Mouse (Mus musculus) layer of hippocampus, adult 8-10 months (tissue): ENCODE measurements at regions not wholly inside any gene's neighbourhood (a gene's known extent, or its start where the extent isn't known, plus 50 kb on each side); places are given as distances from the start of the nearest gene placed in this dataset.

Experiments
- DNase-seq, 2 experiments: peaks; one replicate each; pipeline ENCODE4 v3.0.0; 2022; ENCODE audit warnings: low spot score in 2 of 2

GRCm38 (mm10) chr8:24287861-24288260, 437.8 kb downstream of the Adam3 start:
- DNase-seq, result no peak

GRCm38 (mm10) chr8:24284966-24285365, 440.7 kb downstream of the Adam3 start:
- DNase-seq, result no peak

DNA sequence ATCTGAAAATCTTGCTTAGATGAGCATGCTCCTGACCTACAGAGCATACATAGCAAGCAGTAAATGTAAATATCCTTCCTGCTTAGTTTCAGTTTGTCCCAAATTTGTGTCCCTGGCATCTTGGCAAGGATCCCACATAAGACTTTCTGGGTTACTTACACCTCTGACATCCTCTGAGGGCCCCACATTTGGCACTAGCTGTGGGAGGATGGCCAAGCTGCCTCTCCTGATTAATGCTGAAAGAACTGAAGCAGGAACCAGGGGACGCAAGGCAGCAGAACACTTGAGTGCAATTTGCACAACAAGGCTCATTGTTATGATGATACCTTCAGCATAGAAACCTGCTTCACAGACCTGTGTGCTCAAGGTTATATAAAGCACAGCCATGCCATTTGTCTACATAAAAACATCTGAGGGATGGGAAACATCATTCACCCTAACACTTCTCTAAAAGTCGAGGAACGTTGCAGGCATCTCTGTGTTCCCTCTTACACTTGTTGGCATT, 441.7 kb downstream of the Adam3 start:
- no peak for DNase-seq

DNA sequence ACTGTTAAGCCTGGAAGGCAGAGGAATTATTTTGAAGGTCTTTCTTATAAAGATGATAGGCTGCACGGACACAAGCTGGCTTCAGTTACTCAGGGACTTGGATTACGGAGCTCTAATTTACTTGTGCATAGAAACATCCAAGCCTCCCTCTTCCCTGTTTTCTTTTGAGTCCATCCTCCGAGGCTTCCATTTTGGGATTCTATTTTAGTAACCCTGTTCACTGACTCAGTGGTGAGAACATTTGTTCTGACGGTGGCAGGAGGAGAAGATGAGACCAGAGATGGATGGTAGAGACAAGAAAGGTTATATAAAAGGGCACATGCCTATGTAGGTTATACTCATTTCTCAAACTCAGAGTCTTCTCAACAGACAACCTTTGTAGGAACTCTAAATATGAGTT, 445.4 kb downstream of the Adam3 start:
- DNase-seq, result no peak

DNA sequence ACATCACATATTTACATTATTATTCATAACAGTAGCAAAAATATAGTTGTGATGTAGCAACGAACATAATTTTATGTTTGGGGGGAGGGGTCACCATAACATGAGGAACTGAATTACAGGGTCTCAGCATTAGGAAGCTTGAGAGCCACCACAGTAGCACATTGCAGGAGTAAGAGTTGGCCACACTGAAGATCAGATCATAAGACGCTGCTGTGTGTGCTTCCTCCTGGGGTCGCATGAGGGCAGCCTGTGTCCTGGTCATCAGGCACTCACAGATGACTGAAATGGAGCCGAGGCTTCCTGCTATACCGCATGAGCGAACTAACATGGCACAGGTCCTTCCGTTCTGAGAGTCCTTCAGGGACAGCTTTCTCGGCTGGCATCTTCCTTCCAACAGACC, 447.3 kb downstream of the Adam3 start:
- no peak for DNase-seq

- DNase-seq, result no peak
Measured at GRCm38 (mm10) chr8:24261359-24261758, 464.3 kb downstream of the Adam3 start.

- DNase-seq, result no peak
Measured at GRCm38 (mm10) chr8:24258622-24259021, 467.0 kb downstream of the Adam3 start.

DNA sequence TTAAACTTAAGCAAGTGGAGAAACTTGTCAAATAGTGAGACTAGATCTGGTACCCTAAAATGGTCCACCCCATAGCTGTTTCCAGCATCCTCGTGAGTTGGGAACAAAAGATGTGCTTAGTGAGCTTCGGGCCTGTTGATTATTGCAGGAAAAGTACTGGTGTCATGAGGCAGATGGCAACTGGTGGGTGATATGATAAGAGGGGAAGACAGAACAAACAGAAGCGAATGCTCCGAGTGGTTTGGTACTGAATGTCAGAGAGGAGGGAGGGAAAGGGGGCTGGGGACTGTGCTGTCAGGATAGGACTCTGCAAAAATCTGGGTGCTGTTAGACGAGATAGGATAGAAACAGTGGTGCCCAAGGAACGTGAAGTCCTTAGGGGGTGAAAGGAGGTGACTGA, 483.4 kb downstream of the Adam3 start:
- DNase-seq, result peak; percentile 49 to 70

DNA sequence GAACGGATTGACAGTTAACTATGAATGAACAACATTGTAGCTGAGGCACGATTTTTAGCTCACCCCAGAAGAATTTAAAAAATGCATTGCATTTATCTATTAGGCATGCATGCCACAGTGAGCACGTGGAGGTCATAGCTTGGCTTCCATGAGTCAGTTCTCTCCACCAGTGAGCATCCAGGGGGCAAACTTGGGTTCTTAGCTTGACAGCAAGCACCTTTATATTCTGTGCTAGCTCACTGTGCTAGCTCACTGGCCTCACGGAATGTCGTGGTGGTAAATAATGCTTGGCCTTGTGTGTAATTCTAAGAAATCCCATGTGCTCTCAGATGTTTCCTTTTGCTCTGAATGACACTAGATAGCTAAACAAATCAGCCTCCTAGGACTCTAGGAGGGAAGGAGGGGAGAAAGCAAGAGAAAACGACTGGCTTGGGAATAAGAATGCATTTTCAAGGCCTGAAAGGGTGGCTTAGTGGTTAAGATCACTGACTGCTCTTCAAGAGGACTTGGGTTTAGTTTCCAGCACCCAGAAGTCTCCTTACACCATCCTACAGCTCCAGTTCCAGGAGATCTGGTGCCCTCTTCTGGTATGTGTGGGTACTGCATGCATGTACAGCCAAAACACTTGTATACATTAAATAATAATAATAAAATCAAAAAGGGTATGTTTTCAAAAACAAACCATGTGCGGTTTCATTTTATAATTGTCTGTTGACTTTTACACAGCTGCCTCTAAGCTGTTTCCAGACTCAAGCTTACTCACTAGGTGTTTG, 485.3 kb downstream of the Adam3 start:
- DNase-seq, result no peak

DNA sequence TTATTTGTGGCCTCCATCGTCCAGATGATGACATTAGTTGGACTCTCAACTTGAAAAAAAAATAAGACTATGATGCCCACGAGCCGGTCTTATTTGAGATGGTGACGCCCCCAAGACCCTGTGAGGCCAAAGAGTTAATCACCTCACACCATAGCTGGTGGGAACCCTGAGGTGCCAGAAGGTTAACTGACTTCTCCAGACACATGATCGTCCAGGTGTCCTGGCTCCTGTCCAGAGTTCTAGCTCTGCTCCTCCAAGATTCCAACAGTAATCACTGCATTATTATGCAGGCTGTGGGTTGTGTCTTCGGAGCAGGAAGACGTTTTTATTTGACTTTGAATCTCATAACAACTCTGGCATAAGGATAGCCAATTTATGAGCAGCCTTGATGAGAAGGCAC, 490.7 kb downstream of the Adam3 start:
- DNase-seq, result no peak

DNA sequence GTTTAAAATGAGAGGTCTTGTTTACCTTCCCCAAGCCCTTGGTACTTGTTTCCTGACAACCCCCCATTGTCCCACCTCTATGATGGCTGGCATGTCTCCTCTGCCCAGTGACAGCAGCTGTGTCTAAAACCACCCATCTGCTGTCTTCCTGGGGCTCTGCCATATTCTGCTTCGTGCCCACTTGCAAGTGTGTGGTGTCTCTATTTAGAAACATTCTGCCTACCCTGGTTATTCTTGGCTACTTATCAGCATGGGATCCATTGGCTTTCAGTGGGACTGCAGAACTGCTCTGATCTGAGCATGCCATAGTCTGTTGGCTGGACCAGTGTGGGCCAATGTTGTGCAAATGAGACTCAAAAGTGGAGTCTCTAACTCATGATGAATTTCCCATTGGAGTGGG, 497.5 kb downstream of the Adam3 start:
- peak; percentile 78 to 80 for DNase-seq

DNA sequence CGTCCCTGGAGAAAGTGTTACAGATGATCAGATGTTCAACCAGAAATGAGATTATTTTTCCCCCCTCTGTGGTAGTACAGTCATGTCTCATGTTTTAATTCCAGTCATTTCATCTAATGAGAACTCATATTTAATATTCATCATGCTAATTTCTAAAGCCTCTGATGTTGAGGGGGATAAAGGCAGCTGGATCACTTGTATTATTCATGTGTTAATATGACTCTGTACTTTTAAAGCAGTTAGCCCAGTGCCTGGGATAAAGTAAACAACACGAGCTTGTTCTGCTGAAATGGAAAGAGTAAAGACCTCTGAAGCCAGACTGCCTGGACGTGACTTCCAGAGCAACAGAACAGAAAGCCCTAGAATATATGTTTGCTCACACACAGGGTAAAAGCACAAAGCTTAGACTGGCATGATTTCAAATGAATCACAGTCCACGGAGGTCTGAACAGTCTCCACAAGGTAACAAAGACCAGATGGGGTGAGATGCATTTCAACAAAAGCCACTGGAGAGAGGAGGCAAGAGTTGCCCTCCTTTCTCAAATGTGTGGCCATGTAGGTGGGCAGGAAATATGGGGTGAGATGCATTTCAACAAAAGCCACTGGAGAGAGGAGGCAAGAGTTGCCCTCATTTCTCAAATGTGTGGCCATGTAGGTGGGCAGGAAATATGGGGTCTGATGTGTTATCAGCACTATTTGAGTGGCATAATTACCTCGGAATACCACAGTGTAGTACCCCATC, 498.1 kb downstream of the Adam3 start:
- no peak for DNase-seq

- peak in 1 of 2 experiments; percentile 48 for DNase-seq
Measured at GRCm38 (mm10) chr8:24220222-24220621, 505.4 kb downstream of the Adam3 start.

DNA sequence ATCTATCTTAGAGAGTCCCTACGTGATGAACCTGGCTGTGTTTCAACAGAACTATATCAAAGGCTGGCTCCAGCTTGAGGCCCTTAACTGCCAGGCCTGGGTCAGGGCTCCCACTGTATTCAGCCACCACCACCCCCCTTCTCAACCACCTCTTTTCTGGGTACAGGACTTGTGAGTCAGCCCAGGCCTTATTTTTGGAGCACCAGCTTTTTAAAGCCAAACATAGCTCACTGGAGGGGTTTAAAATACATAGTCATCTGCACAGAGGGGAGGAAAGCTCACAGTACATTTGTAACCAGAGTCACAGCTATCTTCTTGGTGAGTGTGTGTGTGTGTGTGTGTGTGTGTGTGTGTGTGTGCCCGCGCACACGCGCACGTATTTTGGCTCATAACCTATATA, 509.0 kb downstream of the Adam3 start:
- DNase-seq, result peak in 1 of 2 experiments; percentile 25

DNA sequence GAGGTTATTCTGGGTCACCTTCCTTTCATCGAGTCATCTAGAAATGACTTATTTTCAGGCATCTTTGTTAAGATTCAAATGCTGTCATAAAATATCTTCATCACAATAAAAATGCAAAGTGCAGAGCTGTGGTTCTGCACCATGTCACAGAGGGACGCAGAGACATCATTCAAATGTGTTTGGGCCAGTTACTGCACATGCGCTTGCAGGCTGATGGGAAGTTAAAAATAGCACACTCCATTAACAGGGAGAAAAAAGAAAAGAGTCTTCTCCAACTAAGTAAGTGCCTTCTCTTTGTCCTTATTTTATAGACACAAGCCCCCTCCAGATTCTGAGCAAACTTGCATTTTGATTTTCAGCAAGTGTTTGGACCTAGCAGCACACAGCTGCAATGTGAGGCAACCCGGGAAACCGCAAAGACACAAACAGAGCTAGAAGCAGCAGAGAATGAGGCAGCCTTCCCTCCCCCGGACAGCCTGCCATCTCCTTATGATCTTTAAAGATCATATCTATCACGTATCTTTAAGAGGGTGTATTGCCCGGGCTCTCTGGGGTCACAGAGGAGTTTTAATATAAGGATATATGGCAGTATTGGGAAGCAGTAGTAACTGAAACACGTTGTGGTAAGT, 510.0 kb downstream of the Adam3 start:
- no peak for DNase-seq

DNA sequence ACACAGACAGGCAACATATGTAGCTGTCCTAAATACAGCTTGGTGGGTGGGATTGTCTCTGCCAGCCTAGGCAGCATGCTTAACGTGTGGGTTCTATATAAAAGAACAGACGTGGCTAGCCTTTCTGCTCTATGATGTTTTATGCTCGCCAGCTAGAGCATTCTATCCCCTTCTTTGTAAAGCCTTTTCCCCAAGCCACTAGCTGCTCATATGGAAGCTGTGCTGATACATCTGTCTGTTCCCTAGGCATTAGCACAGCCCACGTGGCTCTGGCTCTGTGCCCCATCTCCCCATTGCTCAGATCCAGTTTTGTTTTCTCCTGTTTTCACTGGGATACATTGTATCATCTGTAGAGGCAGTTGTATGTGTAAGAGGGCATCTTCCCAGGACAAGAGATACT, 511.3 kb downstream of the Adam3 start:
- peak; percentile 41 to 55 for DNase-seq

GRCm38 (mm10) chr8:24212216-24213200, 513.1 kb downstream of the Adam3 start:
- DNase-seq, result no peak

DNA sequence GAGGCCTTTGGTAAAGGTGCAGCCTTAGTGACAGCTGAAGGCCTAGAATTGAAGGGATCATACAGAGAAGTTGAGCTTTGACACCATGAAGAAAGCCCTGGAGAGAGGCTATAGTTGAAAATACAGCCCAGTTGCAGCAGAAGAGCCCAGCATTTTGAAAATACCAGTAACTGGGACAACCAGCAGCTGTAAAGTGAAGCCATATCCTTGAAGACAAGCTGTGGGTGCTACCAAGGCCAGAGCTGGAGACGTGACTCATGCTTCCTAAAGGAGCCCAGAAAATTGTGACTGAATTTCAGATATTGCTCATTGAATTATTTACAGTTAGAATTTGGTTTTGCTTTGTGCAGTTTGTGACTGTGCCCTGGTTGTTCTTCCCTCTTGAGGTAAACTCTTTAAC, 514.6 kb downstream of the Adam3 start:
- no peak for DNase-seq
